Mouse (Mus musculus) kidney, postnatal 36 days (tissue): ENCODE measurements around the gene Zfp260.

Source experiments
- DNase-seq, 2 experiments: peaks; one replicate each; pipeline ENCODE4 v3.0.0; 2021 to 2022; ENCODE audit warnings: mixed read lengths in 2 of 2

Gene Zfp260

DNA sequence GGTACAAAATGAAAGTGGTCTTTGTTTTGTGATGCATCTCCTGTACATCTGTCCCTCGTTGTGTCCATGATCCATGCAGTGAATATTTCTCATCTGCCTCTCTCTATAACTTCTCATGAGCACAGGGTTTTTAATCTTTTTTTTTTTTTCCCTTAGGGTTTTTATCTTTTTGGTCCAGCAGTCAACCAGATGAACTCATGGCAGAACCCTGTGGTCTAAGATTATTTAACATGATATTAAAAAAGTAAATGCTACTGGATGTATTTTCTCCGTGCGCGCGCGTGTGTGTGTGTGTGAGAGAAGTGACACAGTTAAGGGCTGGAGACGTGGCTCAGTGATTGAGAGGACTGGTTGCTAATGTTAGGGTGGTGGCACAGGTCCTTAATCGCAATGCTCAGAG, 35.3 kb downstream of the Zfp260 start:
- no peak for DNase-seq

DNA sequence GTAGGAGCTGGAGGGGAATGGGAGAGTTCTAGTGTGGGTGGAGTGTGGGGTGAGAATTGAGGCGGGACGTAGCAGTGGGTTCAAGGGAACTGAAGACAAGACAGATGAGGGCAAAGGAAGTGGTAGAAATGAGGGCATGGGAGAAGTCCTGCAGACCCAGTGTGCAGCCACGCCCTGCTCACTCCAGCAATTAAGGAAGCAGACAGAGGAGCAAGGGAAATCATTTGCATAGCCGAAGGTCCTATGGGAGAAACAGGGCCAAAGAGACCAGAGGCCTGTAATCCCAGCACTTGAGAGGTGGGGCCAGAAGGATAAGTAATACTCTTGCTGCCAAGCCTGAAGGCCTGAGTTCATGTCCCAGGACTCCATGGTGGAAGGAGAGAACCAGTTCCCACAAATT, 37.8 kb downstream of the Zfp260 start:
- no peak for DNase-seq

DNA sequence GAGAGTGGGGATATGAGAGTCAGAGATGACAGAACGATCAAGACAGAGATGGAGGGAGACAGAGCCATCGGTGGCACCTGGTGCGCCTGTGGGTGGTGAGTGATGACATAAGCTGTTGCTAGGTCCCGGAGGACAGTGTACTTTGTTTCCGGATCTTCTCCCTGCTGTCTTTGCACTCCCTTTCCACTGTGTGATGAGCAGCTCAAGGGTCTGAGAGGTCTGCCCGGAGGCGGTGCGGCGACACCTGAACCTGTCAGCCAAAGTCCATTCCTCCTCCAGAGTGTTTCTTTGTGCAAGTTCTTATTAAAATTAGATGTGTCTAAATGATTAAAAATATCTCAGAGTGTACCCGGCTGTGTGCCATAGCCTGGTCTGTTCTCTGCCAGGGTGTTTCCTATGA, 42.2 kb downstream of the Zfp260 start:
- DNase-seq: peak; percentile 18 to 41

DNA sequence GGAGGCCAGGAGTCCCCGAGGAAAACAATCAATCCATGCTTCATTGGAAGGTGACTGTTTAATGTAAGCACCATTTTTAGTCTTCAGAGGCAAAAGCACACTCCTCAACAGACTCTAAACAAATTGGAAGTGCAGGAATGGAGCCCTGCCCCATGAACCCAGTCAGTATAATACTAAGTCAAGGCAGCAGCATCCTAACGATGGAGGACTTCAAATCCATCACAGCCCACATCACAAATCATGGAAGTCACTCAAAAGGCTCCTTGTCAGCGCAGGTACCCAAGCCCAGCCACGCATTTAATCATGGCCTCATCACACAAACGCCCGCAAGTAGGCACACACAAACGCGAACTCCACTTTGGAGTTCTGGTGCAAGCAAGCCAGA, 48.6 kb downstream of the Zfp260 start:
- DNase-seq: no peak

DNA sequence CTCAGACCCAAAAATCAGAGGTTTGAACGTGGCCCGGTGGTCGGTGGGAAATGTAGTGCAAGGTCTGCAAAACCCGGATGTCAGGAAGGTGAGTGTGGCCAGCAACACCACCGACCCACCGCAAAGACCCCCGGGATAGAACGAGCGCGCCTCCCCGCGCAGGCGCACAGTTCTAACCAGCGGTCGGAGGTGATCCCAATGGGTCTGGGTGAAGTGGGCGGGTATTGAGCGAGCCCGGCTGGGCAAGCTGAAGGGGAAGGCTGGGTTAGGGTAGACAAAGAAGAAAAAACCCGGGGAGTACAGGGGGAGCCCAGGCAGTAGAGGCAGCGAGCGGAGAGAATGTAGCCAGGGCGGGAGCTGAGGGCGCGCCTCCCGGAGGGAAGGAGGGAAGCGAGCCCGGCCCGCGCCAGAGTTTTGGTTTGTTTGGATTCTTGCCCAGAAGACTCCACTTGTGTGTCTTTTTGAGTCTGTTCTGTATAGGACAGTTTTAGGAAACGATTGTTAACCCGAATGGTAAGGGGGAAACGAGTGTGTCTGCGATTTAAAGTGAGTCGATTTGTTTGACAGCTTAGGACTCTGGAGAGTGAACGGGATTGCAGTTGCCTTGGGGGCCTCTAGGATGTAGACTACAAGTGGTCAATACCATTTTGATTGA, 49.1 kb downstream of the Zfp260 start:
- peak; percentile 35 to 68 for DNase-seq

DNA sequence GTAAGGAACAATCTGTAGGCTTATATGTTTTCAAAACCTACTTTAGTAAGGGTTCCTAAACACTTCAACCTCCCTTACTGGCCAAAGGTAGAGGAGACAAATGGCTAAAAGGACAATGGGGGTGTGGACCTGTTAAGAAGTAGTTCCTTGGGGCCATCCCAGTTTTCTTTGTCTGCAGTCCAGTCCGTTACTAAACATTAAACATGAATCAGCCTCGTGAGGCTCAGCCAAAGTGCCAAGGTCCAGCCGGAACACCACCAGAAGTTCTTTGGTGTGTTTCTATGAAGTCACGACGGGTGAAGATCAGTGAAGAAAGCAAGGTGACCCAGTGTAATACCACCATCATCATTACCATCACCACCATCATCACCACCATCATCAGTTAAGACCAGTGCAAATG, 52.4 kb downstream of the Zfp260 start:
- peak; percentile 27 to 54 for DNase-seq

DNA sequence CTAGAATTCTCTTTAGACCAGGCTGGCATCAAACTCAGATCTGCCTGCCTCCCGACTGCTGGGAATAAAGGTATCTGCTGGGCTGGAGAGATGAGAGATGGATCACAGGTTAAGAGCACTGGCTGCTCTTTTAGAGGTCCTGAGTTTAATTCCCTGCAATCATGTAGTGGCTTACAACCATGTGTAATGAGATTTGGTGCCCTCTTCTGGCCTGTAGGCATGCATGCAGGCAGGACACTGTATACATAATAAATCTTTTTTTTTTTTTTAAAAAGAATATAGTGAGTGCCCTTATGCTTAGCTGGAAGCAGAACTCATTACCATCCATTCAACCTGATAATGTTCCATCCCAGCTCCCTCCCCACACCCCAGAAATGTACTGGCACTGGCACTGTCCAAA, 59.5 kb downstream of the Zfp260 start:
- no peak for DNase-seq

DNA sequence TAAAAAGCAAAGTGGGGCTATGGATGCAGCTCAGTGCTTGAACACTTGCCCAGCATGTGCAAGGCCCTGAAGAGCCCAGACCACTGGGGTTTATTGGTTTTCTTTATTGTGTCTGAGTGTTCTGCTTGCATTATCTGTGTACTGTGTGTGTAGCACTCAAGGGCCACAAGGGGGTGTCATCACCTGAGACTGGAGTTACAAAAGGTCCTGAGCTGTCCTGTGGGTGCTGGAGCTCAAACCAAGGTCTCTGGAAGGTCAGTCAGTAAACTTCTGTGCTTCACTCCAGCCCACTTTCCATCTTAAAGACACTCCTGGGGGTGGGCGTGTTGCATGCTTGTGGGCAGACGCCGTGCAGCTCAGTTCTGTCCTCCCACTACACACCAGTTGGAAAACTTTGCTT, 60.9 kb downstream of the Zfp260 start:
- DNase-seq: no peak
